Mouse (Mus musculus) limb, embryonic 13.5 days (tissue): Measurements from ENCODE around the gene Sept10. TPM values are rescaled to one million over a fixed set of nuclear protein-coding genes. Genes with fewer than 3 reads are reported as not detected.

Experiments used
- ATAC-seq: fragments of 200-750 bp; cut with Nextera tagmentation; 2 replicates; pipeline ENCODE4 v1.8.0; 2017; ENCODE audit warnings: low read depth, moderate number of reproducible peaks, moderate TSS enrichment; ENCODE audit not compliant: low FRiP score
- H3K27ac ChIP-seq: fragments of 300-500 bp; sonication (generic); 2 replicates; pipeline ENCODE4 v1.5.1; 2015; ENCODE audit warnings: inconsistent platforms, mild to moderate bottlenecking, moderate library complexity
- H3K27me3 ChIP-seq: fragments of 300-500 bp; sonication (generic); 2 replicates; pipeline ENCODE4 v1.6.1; 2015; ENCODE audit warnings: mild to moderate bottlenecking, inconsistent platforms
- H3K36me3 ChIP-seq: fragments of 300-500 bp; sonication (generic); 2 replicates; pipeline ENCODE4 v1.6.1; 2015; ENCODE audit warnings: inconsistent platforms, mild to moderate bottlenecking, moderate library complexity
- H3K4me1 ChIP-seq: fragments of 300-500 bp; sonication (generic); 2 replicates; pipeline ENCODE4 v1.6.1; 2015; ENCODE audit warnings: inconsistent platforms
- H3K4me2 ChIP-seq: fragments of 300-500 bp; sonication (generic); replicated peaks from 2 replicates; pipeline ENCODE4 v1.6.1; 2015; ENCODE audit warnings: inconsistent platforms, mild to moderate bottlenecking, moderate library complexity
- H3K4me3 ChIP-seq: fragments of 300-500 bp; sonication (generic); 2 replicates; pipeline ENCODE4 v1.5.1; 2015; ENCODE audit warnings: moderate library complexity, mild to moderate bottlenecking, inconsistent platforms
- H3K9ac ChIP-seq: fragments of 300-500 bp; sonication (generic); 2 replicates; pipeline ENCODE4 v1.6.1; 2015; ENCODE audit warnings: mild to moderate bottlenecking, inconsistent platforms
- H3K9me3 ChIP-seq: fragments of 300-500 bp; sonication (generic); 2 replicates; pipeline ENCODE4 v1.6.1; 2016; ENCODE audit warnings: inconsistent platforms
- WGBS: fragments of 180-500 bp; shearing (Covaris S2); methylation state at CpG from one replicate; pipeline ENCODE4 v1.1.7; 2015; 5-methylcytosine and 5-hydroxymethylcytosine counted together
- polyA plus RNA-seq: library from polyadenylated mRNA; unstranded; fragments of >200 nt; fragmentation: Nextera tagmentation; extraction: Ambion mirVana; gene quantifications from 2 replicates; pipeline ENCODE4 v1.2.1, GENCODE M21; 2015

Gene Sept10
- polyA plus RNA-seq, 1 experiment from 2014 or later: 46.4 TPM

- no peak overlapping the region for H3K27ac ChIP-seq
- H3K4me3 ChIP-seq: no peak overlapping the region
- no peaks in the 10 kb centered on the region for H3K36me3 ChIP-seq
- no peak overlapping the region for H3K9ac ChIP-seq
- H3K4me2 ChIP-seq: no peak overlapping the region
- H3K27me3 ChIP-seq: no peaks in the 10 kb centered on the region
- 65% methylated on average over 8 of the region's 8 CpGs for WGBS
- H3K9me3 ChIP-seq: no peaks in the 10 kb centered on the region
- no peaks in the 10 kb centered on the region for H3K4me1 ChIP-seq
- ATAC-seq: no peak
Observed at GRCm38 (mm10) chr10:59253541-59254079, 32.0 kb upstream of the Sept10 start.

- Histone ChIP-seq H3K36me3 (no peaks in the 10 kb centered on the region), H3K27me3 (no peaks in the 10 kb centered on the region), H3K4me3 (no peak overlapping the region), H3K27ac (no peak overlapping the region), H3K4me1 (no peaks in the 10 kb centered on the region), H3K9me3 (no peaks in the 10 kb centered on the region), H3K9ac (no peak overlapping the region), H3K4me2 (no peak overlapping the region)
- WGBS: 39% methylated on average over 8 of the region's 8 CpGs
- no peak for ATAC-seq
Observed at GRCm38 (mm10) chr10:59252396-59252795, 30.7 kb upstream of the Sept10 start.

GRCm38 (mm10) chr10:59251980-59252379 lies 30.3 kb upstream of the Sept10 start:
- Histone ChIP-seq H3K4me1 (no peaks in the 10 kb centered on the region), H3K9me3 (no peaks in the 10 kb centered on the region), H3K4me3 (no peak overlapping the region), H3K27ac (no peak overlapping the region), H3K27me3 (no peaks in the 10 kb centered on the region), H3K4me2 (no peak overlapping the region), H3K36me3 (no peaks in the 10 kb centered on the region), H3K9ac (no peak overlapping the region)
- ATAC-seq: no peak
- 71% methylated on average over 2 of the region's 2 CpGs for WGBS

- Histone ChIP-seq H3K9ac (no peak overlapping the region), H3K4me1 (no peaks in the 10 kb centered on the region), H3K27me3 (no peaks in the 10 kb centered on the region), H3K27ac (no peak overlapping the region), H3K4me2 (no peak overlapping the region), H3K36me3 (no peaks in the 10 kb centered on the region), H3K9me3 (no peaks in the 10 kb centered on the region), H3K4me3 (no peak overlapping the region)
- ATAC-seq: no peak
- WGBS: 91% methylated on average over 2 of the region's 2 CpGs
Observed at GRCm38 (mm10) chr10:59250679-59251078, 29.0 kb upstream of the Sept10 start.

- WGBS: 67% methylated on average over 3 of the region's 3 CpGs
- Histone ChIP-seq H3K27ac (no peak overlapping the region), H3K36me3 (no peaks in the 10 kb centered on the region), H3K9me3 (no peaks in the 10 kb centered on the region), H3K4me1 (no peaks in the 10 kb centered on the region), H3K4me3 (no peak overlapping the region), H3K4me2 (no peak overlapping the region), H3K27me3 (no peaks in the 10 kb centered on the region), H3K9ac (no peak overlapping the region)
- no peak for ATAC-seq
Observed at GRCm38 (mm10) chr10:59249531-59249930, 27.9 kb upstream of the Sept10 start.

DNA sequence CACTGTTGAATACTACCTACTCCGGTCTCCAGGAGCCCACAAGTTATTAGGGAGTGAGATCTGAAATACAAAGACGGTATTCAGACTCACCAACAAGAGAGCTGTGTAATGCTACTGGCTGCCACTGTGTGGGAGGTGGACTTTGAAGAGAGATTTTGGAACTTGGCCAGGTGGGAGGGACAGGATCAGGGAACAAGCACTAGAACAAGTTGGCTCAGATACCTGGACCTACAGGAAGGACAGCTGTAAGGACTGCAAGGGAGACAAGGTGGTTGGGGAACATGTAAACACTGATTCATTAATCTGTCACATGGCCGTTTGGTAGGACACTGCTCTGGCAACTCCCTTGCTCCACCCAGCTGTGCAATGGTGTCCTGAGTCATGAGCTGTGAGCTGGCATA lies 19.5 kb upstream of the Sept10 start:
- Histone ChIP-seq H3K9ac (no peak overlapping the region), H3K27ac (no peak overlapping the region), H3K36me3 (no peaks in the 10 kb centered on the region), H3K4me2 (no peak overlapping the region), H3K27me3 (no peaks in the 10 kb centered on the region), H3K4me3 (no peak overlapping the region), H3K4me1 (no peaks in the 10 kb centered on the region), H3K9me3 (no peaks in the 10 kb centered on the region; the same call in 1 of the 2 replicates)
- ATAC-seq: peak; percentile 32
- WGBS: 53% methylated on average over 3 of the region's 3 CpGs

DNA sequence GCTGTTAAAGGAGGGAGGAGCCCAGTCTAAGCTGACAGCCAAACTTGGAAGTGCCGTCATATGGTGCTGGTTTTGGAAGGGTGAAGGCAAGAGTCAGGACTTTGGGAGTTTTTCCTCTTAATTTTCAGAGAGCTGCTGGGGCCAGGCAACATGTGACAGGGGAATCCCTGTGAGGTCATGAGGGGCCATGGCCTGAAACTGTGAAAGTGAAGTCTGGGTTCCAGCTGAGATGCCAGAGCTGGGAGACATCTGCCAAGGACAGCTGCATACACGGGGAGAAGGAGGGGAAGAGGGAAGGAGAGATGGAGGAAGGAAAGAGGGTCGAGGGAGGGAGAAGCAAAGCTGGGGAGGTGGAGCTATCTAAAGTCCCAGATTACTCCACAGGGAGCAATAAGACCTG lies 16.1 kb upstream of the Sept10 start:
- Histone ChIP-seq H3K27me3 (no peaks in the 10 kb centered on the region), H3K36me3 (no peaks in the 10 kb centered on the region), H3K9me3 (no peaks in the 10 kb centered on the region; the same call in 1 of the 2 replicates), H3K27ac (no peak overlapping the region), H3K9ac (no peak overlapping the region), H3K4me1 (no peaks in the 10 kb centered on the region), H3K4me2 (no peak overlapping the region), H3K4me3 (no peak overlapping the region)
- ATAC-seq: no peak
- WGBS: 26% methylated on average over 3 of the region's 3 CpGs

DNA sequence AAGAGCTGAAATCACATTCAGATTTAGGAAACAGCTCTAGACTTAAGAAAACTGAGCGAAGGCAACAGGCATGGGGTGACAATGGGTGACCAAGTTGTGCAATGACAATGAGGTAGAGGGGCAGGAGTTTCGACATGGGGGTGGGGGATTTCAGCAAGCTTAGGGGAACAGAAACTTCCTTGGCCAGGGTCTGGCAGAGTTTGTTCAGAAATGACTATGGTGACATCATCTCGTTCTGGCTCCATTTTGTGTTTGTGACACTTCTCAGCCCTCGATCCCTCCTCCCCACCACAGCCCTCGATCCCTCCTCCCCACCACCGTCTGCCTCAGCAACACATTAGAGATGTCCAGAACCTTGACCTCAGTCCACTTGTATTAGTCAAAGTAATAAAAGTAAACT lies 14.8 kb upstream of the Sept10 start:
- WGBS: 81% methylated on average over 6 of the region's 6 CpGs
- H3K9me3 ChIP-seq: no peaks in the 10 kb centered on the region; the same call in 1 of the 2 replicates
- ATAC-seq: no peak

GRCm38 (mm10) chr10:59235847-59236246 lies 14.2 kb upstream of the Sept10 start:
- no peaks in the 10 kb centered on the region for H3K9me3 ChIP-seq
- no peak for ATAC-seq
- no peak overlapping the region for H3K4me3 ChIP-seq
- H3K4me2 ChIP-seq: no peak overlapping the region
- no peaks in the 10 kb centered on the region for H3K4me1 ChIP-seq
- H3K27ac ChIP-seq: no peak overlapping the region
- H3K9ac ChIP-seq: no peak overlapping the region
- no peaks in the 10 kb centered on the region for H3K36me3 ChIP-seq
- 42% methylated on average over 4 of the region's 4 CpGs for WGBS
- H3K27me3 ChIP-seq: no peaks in the 10 kb centered on the region

More for the DNA sequence above, 14.8 kb upstream of the Sept10 start:
- Histone ChIP-seq H3K27ac (no peak overlapping the region), H3K4me1 (no peaks in the 10 kb centered on the region), H3K9ac (no peak overlapping the region), H3K4me2 (no peak overlapping the region), H3K27me3 (no peaks in the 10 kb centered on the region), H3K36me3 (no peaks in the 10 kb centered on the region), H3K4me3 (no peak overlapping the region)

DNA sequence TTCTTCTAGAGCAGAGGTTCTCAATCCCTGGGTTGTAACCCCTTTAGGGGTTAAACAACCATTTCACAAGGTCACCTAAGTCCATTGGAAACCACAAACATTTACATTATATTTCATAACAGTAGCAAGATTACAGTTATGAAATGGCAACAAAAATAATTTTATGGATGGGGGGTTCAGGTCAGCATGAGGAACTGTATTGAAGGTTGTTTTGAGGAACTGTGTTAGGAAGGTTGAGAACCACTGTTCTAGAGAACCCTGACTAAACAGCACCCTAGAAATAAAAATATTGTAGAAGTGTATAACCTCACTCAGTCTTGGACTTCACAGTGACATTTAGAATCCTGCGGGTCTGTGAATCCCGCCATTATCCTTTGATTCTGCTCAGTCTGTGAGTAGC lies 13.6 kb upstream of the Sept10 start:
- H3K27me3 ChIP-seq: no peaks in the 10 kb centered on the region
- no peak for ATAC-seq
- no peaks in the 10 kb centered on the region for H3K4me1 ChIP-seq
- no peak overlapping the region for H3K9ac ChIP-seq
- no peak overlapping the region for H3K27ac ChIP-seq
- WGBS: 93% methylated on average over 2 of the region's 2 CpGs
- H3K4me3 ChIP-seq: no peak overlapping the region
- no peak overlapping the region for H3K4me2 ChIP-seq
- H3K36me3 ChIP-seq: no peaks in the 10 kb centered on the region
- H3K9me3 ChIP-seq: no peaks in the 10 kb centered on the region

GRCm38 (mm10) chr10:59229205-59229820 lies 7.7 kb upstream of the Sept10 start:
- no peak overlapping the region for H3K4me2 ChIP-seq
- no peaks in the 10 kb centered on the region for H3K36me3 ChIP-seq
- WGBS: 74% methylated on average over 4 of the region's 4 CpGs
- no peaks in the 10 kb centered on the region for H3K9me3 ChIP-seq
- no peak for ATAC-seq
- no peak overlapping the region for H3K9ac ChIP-seq
- H3K27me3 ChIP-seq: no peaks in the 10 kb centered on the region
- H3K4me3 ChIP-seq: no peak overlapping the region
- no peak overlapping the region for H3K27ac ChIP-seq
- H3K4me1 ChIP-seq: no peaks in the 10 kb centered on the region

DNA sequence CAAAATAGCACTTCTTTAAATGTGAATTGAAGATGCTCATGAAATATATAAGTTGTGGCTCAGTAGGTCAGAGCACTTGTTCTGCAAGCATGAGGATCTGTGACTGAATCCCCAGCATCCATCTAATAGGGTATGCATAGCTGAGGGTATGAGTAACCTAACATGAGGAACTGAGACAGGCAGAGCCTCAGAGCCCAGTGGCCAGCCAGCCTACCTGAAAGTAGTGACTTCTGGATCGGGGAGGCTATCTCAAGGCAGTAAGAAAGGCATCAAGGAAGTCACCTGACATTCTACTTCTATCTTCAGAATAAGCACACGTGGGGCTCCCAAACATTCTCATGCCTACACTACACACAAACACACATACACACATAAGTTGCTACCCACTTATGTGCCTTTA lies 3.5 kb upstream of the Sept10 start:
- H3K27me3 ChIP-seq: no peaks in the 10 kb centered on the region
- no peak overlapping the region for H3K27ac ChIP-seq
- no peak overlapping the region for H3K9ac ChIP-seq
- H3K9me3 ChIP-seq: no peaks in the 10 kb centered on the region
- WGBS: 87% methylated on average over 2 of the region's 2 CpGs
- ATAC-seq: no peak
- H3K36me3 ChIP-seq: no peaks in the 10 kb centered on the region
- no peak overlapping the region for H3K4me3 ChIP-seq
- peak overlapping the region; percentile 30 for H3K4me2 ChIP-seq
- peaks cover 13% of the 10 kb centered on the region for H3K4me1 ChIP-seq

GRCm38 (mm10) chr10:59223890-59224289 lies 2.2 kb upstream of the Sept10 start:
- ATAC-seq: no peak
- peak overlapping the region; percentile 82 for H3K4me3 ChIP-seq
- H3K4me2 ChIP-seq: peak overlapping the region; percentile 99
- no peak overlapping the region for H3K9ac ChIP-seq
- no peaks in the 10 kb centered on the region for H3K36me3 ChIP-seq
- H3K27me3 ChIP-seq: no peaks in the 10 kb centered on the region
- H3K4me1 ChIP-seq: peaks cover 19% of the 10 kb centered on the region
- H3K27ac ChIP-seq: no peak overlapping the region
- H3K9me3 ChIP-seq: no peaks in the 10 kb centered on the region
- 55% methylated on average over 4 of the region's 4 CpGs for WGBS
